Mouse (Mus musculus) lung, postnatal 4 days (tissue): ENCODE data around the gene Ndufs3.
"Not testable (repeated sequence)": the region's sequence is repeated elsewhere in the genome, so short reads cannot be mapped to it uniquely, and the experiment has no call there.

ENCODE experiments used
- DNase-seq, 2 experiments: peaks; one replicate each; pipeline ENCODE4 v3.0.0; 2021

Gene Ndufs3

DNA sequence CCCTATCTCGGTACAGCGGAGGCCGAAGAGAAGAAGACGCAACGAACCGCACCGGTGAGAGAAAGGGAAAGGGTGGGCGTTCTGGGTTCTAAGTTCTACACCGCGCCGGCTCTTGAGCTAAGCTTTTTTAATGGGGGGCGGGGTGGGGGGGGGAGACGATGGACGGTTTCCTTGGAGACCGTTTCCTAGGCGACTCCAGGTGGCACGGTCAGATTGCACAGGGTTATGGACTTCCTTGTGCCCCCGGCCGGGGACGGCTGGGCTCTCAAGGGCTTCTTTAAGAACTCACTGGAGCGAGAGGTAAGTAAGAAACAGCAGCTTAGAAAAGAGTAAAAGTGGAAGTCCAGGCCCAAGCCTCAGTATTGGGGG is 213 bp upstream of the Ndufs3 start:
- DNase-seq, result no peak

DNA sequence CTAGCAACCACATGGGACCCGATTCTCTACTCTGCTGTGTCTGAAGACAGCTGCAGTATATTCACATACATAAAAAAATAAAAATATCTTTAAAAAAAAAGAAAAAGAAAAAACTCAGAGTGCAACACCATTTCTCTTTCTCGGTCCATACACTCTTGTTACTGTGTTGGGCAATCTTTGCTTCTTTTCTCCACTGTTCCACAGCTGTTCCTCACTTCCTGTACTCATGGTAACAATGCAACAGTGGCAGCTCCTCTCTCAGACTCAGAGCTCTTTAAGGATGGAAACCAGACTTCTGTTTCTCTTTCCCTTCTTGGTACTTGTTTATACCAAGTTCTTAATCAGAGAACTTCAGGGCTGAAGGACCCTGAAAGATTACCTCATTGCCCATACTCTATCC is 1.2 kb downstream of the Ndufs3 start:
- DNase-seq, result no peak

DNA sequence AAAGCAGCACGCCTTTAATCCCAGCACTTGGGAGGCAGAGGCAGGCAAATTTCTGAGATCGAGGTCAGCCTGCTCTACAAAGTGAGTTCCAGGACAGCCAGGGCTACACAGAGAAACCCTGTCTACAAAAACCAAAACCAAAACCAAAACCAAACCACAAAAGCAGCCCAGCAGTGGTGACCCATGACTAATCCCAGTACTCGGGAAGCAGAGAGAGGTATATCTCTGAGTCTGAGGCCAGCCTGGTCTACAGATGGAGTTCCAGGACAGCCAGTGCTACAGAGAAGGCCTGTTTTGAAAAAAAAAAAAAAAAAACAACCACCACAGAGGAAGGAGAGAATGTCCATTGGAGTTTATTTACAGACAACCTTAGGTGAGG is 10.3 kb downstream of the Ndufs3 start:
- DNase-seq, result not testable (repeated sequence)

DNA sequence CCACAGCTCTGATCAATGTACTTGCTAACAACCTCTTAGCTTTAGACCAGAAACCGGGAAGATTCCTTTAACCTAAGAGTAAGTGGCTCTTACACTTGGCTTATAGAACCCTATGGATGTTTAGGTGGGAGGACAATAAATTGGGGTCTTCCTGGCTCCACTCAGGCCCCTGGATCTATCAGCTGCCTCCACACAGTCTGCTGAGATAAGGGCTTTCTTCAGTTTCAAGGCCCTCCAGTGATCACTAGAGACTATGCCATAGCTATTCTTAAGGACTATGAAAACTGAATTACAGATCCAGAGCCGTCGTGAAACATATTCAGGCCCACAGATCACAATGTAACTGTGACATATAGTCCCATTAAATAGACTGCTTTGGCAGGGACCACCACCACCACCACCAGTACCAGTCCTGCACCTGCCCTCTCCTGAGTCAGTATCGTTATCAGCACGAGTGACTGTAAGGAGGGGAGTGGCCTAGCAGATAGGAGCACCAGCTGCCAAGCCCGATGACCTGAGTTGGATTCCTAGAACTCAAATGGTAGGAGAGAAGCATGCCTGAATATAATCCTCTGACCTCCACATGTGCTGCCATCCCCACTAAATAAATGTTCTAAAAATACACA is 10.8 kb downstream of the Ndufs3 start:
- DNase-seq, result no peak

DNA sequence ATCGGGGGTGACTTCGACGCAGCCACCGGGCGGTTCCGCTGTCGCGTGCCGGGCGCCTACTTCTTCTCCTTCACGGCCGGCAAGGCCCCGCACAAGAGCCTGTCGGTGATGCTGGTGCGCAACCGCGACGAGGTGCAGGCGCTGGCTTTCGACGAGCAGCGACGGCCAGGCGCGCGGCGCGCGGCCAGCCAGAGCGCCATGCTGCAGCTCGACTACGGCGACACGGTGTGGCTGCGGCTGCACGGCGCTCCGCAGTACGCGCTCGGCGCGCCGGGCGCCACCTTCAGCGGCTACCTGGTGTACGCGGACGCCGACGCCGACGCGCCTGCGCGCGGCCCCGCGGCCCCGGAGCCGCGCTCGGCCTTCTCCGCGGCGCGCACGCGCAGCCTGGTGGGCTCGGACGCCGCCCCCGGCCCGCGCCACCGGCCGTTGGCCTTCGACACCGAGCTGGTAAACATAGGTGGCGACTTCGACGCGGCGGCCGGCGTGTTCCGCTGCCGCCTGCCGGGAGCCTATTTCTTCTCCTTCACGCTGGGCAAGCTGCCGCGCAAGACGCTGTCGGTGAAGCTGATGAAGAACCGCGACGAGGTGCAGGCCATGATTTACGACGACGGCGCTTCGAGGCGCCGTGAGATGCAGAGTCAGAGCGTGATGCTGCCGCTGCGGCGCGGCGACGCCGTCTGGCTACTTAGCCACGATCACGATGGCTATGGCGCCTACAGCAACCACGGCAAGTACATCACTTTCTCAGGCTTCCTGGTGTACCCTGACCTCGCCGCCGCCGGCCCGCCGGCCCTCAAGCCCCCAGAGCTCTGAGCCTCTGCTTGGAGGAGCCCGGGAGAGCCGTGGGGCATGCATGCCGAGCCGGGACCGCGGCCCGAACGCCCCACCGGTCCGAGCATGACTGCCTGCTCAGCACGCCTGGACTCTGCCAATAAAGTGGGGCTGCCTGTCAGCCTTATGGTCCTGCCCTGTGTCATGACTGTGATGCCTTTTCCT is 14.8 kb downstream of the Ndufs3 start:
- peak; percentile 54 to 78 for DNase-seq

DNA sequence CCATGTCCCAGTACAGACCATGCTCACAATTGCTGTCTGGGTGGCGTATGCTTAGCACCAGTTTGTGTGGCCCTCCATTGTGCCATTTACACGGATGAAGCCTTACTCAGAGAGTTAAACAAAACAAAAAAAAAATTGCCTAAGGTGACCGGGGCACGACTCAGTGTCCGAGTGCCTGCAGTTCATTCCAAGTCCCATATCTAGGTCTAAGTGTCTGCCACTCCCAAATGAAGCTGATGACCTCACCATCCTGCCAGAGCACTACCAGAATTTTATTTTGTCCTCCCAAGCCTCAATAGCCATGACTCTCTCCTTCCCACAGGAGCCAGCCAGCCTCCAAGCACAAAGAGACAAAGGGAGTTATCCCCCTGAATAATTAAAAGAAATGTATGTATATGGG is 17.0 kb downstream of the Ndufs3 start:
- no peak for DNase-seq

DNA sequence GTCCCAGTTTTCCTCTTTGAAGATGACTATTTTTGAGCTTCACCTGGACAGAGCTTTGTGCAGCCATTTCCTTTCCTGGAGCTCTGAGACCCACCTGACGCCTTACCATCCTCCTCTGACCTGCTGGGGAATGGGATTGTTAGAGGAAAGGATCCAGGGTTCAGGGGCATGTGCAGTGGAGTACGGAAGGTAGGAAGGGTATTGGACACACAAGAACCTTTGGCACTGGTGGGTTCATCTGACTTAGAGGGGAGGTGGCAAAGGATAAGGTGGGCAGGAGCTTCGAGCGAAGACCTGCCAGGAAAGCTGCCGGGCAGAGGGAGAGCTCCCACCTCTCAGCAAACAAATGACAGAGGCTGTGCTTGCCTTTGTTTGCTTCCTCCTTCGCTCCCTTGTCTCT is 18.2 kb downstream of the Ndufs3 start:
- no peak for DNase-seq

DNA sequence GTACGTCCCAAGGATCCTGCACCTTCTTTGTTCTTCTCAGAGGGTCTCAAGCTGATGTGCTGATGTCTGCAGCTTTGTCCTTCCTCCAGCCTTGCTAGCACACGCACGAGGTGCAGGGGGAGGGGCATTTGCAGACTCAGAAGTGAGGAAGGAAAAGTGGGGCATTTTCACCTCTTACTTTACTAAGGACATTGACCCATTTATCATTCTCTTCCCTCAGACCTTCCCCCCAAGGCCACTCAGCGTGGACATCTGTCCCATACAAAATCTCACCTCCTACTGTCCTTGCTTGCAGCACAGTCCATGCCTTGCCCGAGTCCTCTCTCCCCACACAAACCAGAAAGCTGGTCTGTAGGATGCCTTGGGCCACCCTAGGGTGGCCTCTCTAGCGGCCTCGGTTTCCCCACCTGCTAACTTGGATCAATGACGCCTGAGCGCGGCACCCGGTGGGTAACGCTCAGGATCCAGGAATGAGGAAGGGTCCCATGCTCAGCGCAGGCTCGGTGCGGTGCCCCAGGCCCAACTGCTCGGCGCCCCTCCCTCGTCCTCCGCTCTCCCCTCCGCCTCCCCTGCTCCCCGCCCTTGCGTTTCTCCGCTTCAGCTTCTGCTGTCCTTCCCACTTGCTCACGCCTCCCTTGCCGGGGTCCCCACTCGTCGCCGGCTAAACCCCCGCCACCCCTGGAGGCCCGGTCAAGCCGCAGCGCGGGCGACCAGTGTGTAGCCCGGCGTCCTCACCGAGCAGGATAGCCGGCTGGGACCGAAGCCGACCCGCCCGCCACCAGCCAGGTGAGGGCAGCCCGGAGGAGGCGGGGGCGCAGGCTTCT is 19.2 kb downstream of the Ndufs3 start, which contains the start of gene C1qtnf4:
C1qtnf4 (plus strand) TSS at position 643 of the 824 bp plus-strand sequence.
- peak in 1 of 2 experiments; percentile 32 for DNase-seq

DNA sequence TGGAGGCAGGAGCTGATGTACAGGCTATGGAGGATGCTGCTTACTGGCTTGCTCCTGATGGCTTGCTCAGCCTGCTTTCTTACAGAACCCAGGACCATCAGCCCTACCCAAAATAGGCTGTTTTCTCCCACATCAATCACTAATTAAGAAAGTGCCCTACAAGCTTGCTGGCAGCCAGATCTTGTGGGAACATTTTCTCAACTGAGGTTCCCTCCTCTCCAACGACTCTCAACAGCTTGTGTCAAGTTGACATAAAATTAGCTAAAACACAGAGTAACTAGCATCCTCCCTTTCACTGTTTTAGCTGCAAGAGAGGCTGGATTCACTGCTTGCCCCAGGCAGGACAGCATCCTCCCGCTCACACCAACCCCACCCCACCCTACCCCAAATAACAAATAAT is 22.8 kb downstream of the Ndufs3 start:
- no peak for DNase-seq

DNA sequence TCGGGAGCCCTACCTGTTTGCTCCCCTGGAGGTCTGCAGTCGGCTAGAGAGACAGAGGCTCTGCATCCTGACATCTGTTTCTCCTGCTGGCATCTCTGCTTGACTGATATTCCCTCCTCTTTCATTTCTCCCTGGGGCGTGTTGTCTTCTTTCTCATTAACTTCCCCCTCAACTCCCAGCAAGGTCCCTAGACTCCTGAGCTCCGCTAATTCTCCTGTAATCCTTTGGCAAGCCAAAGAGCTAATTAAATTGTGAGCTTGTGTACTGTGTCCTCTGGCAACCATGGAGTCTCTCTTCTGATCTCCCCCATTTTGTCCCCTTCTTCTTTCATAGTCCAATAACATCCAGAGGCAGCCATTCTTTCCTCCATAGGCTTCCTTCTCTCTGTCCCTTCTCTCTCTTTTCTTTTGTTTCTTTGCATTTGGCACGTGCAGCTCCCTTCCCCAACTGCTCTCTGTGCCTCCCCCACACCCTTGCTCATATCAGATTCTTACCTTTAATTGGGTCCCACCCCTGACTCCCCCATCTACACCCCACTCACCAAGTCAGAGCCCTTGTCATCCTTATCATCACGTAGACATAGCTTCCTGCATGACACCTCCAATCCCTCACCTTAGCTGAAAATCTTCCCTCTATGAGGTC is 24.4 kb downstream of the Ndufs3 start:
- no peak for DNase-seq

DNA sequence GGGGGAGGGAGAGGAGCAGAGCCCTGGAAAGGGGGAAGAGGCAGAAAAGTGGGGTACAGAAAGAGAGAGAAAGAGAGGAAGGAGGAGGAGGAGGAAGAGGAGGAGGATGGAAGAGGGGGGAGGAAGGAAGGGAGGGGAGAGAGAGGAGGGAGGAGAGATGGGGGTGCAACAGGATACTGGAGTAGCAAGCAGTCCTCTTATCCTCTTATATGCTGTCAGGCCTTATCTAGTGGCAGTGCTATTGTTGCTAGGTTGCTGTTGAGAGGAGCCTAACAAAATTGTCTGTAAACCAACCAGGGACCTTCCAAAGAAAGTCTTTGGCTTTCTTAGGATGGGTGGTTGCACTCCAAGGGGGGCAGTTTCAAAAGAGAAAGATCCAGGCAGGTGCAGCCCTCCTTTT is 25.2 kb downstream of the Ndufs3 start:
- no peak for DNase-seq

DNA sequence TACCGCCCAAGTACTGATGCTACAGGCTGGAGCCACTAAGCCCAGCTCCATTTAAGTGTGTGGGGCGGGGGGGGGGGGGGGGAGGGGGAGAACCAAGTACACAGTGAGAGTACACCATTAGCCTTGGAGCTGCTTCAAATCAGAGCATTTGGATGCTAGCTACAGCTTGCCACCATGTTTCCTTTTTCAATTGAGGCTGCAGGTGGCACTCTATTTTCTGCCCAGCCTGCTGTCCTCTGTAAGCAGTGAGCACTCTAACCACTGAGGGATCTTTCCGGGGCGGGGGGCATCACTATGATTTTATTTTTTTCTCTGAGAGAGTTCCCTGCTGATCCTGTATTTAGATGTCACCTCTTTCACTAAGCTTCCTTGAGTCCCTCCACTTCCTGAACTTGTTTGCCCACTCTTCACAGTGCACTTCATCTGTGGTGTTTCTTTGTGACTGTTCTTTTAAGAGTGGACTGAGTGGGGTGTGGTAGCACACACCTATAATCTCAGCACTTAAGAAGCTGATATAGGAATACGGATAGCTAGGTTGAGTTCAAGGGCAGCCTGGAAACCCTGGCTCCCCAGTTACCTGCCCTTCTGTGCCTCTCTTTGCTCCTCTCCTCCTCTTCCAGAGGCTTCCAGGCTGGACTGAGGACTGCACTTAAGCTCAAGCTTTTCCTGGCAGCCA is 26.9 kb downstream of the Ndufs3 start:
- DNase-seq, result no peak

DNA sequence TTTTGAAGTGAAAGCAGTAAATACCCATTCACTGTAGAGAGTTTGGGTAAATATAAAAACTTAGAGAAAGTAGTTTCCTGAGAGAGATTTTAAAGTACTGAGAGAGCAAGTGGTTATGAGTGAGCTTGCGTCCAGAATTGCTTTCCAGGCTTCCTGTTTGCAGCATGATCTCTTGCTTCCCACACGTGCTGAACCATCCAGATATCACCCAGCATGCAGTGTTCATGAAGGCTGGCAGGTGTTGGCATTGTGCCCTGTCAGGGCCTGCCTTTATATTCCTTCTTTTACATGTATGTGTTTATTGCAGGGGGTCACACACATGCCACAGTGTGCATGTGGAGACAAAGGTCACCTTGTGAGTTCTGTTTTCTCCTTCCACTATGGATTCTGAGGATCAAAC is 29.4 kb downstream of the Ndufs3 start:
- no peak for DNase-seq

DNA sequence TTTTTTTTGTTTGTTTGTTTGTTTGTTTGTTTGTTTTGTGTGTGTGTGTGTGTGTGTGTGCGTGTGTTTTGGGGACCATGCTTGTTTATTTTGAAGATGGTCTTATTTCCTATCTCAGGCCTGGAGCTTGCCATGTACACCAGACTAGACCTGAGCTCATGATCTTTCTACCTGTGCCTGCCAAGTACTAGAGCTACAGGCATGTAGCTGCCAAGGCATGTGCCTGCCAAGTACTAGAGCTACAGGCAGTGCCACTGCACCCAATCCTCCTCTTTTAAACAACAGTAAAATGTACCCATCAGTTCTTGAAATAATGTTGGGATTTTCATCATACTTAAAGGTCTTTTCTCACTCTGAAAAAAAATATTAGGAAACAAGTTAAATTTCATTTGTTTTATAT is 30.6 kb downstream of the Ndufs3 start:
- no peak for DNase-seq

DNA sequence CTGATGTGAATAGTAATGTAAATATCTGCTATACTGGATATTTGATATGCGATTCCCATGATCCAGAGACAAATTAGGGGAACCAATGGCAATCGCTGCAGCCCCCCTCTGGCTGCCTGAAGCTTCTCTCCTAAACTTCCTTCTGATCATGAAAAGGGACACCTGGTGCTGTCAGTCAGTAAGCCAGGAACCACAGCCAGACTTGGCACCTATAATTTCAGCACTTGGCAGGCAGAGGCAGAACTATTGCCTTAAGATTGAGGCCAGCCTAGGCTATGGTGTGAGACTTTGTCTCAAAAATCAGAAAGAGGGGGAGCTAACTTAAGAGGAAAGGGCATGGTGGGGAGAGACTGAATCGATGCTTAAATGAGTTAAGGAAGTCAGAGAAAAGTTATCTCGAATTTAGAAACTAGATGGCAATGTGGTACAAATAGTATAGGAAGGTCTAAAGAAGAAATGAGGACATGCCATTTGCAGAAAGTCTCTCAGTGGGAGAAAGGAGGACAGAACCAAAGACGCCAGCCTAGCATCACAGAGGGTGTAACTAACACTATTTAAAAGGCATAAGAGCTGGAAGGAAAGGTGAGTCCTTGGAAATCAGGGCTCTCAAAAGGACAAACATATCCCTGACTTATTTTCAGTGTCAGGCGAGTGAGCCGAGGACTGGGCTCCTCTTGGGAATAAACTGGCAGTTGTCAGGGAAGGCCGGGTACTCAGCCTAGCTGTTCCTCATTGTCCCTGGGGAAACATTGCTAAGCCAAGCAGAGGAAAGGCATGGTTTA is 33.3 kb downstream of the Ndufs3 start:
- peak; percentile 32 to 79 for DNase-seq

DNA sequence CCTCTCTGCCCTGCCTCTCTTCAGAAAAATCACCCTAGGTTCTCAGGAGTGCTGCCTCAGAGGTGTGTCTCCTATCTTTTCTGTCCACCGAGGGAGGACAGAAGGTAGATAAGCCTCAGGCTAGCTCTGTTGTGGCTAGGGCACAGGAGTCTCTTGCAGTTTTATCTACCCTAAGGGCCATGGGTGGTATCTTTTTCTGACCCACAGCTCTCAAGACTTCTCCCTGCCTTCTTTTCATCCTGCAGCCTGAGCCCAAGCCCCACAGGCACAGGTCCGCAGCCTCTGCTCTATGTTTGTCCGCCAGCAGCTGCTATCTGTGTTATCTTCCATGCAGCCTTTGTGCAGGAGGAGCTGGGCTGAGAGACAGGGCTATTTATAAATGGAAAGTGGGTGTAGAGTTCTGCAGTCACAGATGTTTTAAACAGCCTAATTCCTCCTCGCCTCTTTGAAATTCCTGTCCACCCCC is 34.5 kb downstream of the Ndufs3 start:
- DNase-seq, result peak; percentile 18 to 66

DNA sequence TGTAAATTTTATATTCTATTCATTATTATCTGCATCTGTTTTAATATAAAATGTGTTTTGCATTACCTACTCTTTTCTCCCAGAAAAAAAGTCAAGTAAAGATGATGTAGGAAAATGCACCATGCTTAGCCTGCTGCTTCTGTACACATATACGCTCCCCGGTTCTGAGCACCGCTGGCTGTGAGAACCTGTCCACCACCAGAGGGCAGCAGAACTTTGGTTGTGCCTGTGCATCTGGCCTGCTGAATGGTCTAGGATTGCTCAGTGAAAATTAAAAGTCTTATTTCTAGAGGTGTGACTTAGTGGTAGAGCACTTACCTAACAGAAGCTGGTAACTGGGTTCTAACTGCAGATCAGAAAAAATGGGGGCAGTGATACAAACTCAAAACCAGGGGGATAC is 38.1 kb downstream of the Ndufs3 start:
- peak; percentile 75 to 87 for DNase-seq

DNA sequence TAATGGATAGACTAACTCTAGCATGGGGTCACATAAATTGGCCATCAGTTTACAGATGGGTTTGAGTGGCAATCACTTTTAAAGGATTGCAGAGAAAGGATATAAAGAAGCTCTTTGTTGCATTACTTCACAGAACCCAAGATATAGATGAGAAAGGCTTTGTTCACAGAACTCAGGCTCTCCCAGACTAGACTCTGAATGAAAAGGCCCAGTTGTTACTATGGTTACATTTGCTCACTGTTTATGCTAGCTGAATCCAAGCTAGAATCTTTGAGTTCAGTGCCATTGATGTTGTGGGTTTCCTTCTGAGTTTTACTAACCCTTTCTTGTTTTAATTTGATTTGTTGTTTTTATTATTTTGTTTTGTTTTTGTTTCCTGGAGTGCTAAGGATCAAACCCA is 40.4 kb downstream of the Ndufs3 start:
- no peak for DNase-seq

DNA sequence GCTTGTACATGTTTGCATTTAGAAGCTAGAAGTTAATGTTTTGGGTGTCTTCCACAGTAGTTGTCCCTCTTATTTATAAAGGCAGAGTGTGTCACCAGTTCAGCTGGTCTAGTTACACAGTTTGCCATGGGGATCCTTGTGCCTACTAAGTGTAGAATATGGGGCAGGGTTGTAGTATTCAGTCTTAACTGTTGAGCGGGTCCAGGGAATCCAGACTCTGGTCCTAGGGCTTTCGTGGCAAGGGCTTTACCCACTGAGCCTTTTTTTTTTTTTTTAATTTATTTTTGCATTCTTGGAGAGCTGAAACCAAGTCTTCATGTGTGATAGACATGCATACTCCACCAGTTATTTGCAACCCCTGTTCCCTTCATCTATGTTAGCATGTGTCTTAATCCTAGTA is 43.1 kb downstream of the Ndufs3 start:
- DNase-seq, result no peak

DNA sequence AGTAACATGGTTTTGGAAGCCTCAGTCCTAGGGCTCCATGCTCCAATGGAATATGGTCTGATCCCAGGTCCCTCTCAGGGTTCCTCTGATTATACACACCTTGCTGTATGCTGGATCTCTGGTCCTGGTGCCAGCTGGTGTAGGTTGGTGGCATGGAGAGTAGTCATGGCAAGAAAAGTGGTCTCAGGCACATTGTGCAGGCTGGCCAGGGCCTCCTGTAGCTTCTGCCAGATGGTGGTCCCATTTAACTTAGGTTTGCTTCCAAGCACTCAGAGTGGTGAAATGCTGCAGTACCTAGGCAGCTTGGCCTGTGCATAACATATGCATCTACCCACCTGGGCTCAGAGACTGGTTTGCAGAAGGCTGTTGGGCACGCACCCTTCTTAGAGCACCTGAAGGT is 54.2 kb downstream of the Ndufs3 start:
- DNase-seq, result no peak

DNA sequence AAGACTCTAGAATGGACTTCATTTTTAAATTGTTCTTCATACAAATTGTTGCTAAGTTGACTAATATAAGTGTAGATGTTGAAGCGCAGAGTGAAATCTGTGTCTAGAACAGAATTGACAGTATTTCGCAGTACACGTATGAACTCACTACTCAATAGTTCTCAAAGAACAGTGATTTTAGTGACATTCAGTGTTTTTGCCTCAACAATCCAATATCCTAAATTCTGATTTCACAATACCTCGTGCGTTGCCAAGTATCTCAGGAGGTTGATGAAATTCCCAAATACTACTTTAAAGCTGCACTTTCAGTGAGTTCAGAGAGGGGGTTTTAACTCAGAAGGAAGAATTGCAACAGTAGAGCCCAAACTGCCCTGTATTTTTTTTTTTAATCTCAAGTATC is 56.3 kb downstream of the Ndufs3 start:
- no peak for DNase-seq
